Mouse (Mus musculus) hindbrain, embryonic 14.5 days (tissue): Measurements from ENCODE around the gene Tfe3. TPM values are rescaled to one million over a fixed set of nuclear protein-coding genes. Genes with fewer than 3 reads are reported as not detected.
A peak's percentile ranks its signal among the peaks of the same experiment; 100 is the strongest.
"Not testable (repeated sequence)": the region's sequence is repeated elsewhere in the genome, so short reads cannot be mapped to it uniquely, and the experiment has no call there.

ENCODE experiments used
- ATAC-seq: fragments of 200-750 bp; cut with Nextera tagmentation; 2 replicates; pipeline ENCODE4 v1.8.0; 2017; ENCODE audit warnings: moderate number of reproducible peaks, mild to moderate bottlenecking, moderate TSS enrichment, moderate library complexity; ENCODE audit not compliant: low FRiP score
- DNase-seq: peaks from one replicate; pipeline ENCODE4 v3.0.0-alpha.2; 2015; ENCODE audit warnings: low spot score
- H3K27ac ChIP-seq: fragments of 300-500 bp; sonication (generic); 2 replicates; pipeline ENCODE4 v1.5.1; 2014; ENCODE audit warnings: mild to moderate bottlenecking, moderate library complexity
- H3K27me3 ChIP-seq: fragments of 300-500 bp; sonication (generic); 2 replicates; pipeline ENCODE4 v1.6.1; 2014; ENCODE audit warnings: mild to moderate bottlenecking, low read length, mixed read lengths; ENCODE audit not compliant: control insufficient read depth, insufficient read depth
- H3K36me3 ChIP-seq: fragments of 300-500 bp; sonication (generic); replicated peaks from 2 replicates; pipeline ENCODE4 v1.6.1; 2014; ENCODE audit not compliant: control insufficient read depth, insufficient read depth
- H3K4me1 ChIP-seq: fragments of 300-500 bp; sonication (generic); replicated peaks from 2 replicates; pipeline ENCODE4 v1.6.1; 2014; ENCODE audit warnings: antibody characterized with exemption, low read length, mixed read lengths; ENCODE audit not compliant: control insufficient read depth, insufficient read depth
- H3K4me2 ChIP-seq: fragments of 300-500 bp; sonication (generic); replicated peaks from 2 replicates; pipeline ENCODE4 v1.6.1; 2014; ENCODE audit warnings: mild to moderate bottlenecking, moderate library complexity
- H3K4me3 ChIP-seq: fragments of 300-500 bp; sonication (generic); replicated peaks from 2 replicates; pipeline ENCODE4 v1.5.1; 2014; ENCODE audit warnings: mild to moderate bottlenecking, low read length
- H3K9ac ChIP-seq: fragments of 300-500 bp; sonication (generic); 2 replicates; pipeline ENCODE4 v1.6.1; 2014
- H3K9me3 ChIP-seq: fragments of 300-500 bp; sonication (generic); 2 replicates; pipeline ENCODE4 v1.6.1; 2016; ENCODE audit warnings: low read length; ENCODE audit not compliant: control insufficient read depth
- WGBS: fragments of 180-500 bp; shearing (Covaris S2); extraction: QIAGEN DNeasy Blood & Tissue Kit; methylation state at CpG from one replicate; pipeline ENCODE4 v1.1.7; 2014; 5-methylcytosine and 5-hydroxymethylcytosine counted together
- polyA plus RNA-seq: library from polyadenylated mRNA; unstranded; fragments of >200 nt; fragmentation: Nextera tagmentation; extraction: Ambion mirVana; gene quantifications from 2 replicates; pipeline ENCODE4 v1.2.1, GENCODE M21; 2014

Gene Tfe3
- polyA plus RNA-seq: 18.6 and 20.9 TPM in 2 replicates

DNA sequence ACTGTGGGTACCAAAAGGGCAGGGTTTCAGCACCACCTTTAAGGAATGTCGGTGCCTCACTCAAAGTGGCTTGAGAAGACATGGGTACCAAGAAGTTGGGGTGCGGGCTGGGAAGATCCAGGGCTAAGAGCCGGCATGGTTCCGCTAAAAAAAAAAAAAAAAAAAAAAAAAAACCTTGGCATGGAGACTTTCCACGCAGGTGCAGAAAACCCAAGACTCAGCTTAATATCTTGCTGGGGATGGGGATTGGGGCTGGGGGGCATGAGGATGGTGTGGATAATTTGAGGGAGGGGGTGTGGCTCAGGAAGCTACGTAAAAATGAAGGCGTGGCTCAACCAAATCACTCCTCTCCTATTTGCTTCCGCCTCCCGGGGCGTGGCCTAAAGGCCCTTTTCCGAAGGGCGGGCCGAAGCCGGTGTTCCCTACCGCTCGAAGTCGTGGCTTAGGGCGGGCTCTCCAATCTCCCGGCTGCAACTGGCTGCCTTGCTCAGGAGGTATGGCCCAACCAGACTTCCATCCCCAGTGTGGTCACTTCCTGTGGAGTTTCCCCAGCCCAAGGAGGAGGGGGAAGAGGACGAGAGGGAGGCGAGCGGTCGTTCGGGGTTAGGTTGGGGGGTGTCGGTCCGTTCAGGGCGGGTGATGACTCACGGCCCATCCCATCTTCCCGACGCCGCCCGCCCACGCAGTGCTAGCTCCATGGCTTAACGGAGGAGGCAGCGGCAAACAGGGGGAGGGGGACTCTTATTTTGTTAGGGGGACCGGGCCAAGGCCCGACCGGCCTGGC is at the start of gene Tfe3:
TSS of gene Tfe3 (plus strand) at position 424 of the 784 bp plus-strand sequence.
- ATAC-seq (peak; percentile 95), DNase-seq (peak; percentile 84)
- no peaks in the 10 kb centered on the region for H3K27me3 ChIP-seq
- WGBS: 9% methylated on average over 33 of the region's 38 CpGs
- no peaks in the 10 kb centered on the region for H3K9me3 ChIP-seq
- peak within 1 kb of the TSS; percentile 60 for H3K4me3 ChIP-seq
- H3K36me3 ChIP-seq: peaks cover 8% of the 10 kb centered on the region; the same call in 1 of the 2 replicates
- peak within 1 kb of the TSS; percentile 57; the same call in 1 of the 2 replicates for H3K27ac ChIP-seq
- peak within 1 kb of the TSS; percentile 67 for H3K4me2 ChIP-seq
- peaks cover 6% of the 10 kb centered on the region; the same call in 1 of the 2 replicates for H3K4me1 ChIP-seq
- H3K9ac ChIP-seq: peak within 1 kb of the TSS; percentile 65

DNA sequence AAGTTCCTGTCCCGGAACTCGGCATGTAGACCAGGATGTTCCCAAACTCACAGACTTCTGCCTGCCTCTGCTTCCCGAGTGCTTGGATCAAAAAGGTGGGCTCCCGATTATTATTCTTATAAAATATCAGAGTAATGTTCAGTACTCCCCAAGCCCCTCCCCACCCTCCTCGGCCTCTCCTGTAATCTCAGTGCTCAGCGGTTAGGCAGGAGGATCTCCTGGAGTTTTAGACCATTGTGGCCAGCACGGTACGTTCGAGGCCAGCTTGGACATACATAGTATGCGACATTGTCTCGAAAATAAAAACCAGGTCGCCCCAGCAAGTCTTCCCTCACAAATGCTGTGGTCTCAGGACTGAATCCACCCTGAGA is 48.6 kb upstream of the Tfe3 start:
- 36% methylated on average over 5 of the region's 12 CpGs for WGBS
- not testable (repeated sequence) for H3K4me1 ChIP-seq, H3K9me3 ChIP-seq, H3K27me3 ChIP-seq, H3K27ac ChIP-seq, ATAC-seq, H3K36me3 ChIP-seq, DNase-seq
- peak overlapping the region; percentile 41 for H3K9ac ChIP-seq
- peak overlapping the region; percentile 32 for H3K4me3 ChIP-seq
- peak overlapping the region; percentile 52 for H3K4me2 ChIP-seq

DNA sequence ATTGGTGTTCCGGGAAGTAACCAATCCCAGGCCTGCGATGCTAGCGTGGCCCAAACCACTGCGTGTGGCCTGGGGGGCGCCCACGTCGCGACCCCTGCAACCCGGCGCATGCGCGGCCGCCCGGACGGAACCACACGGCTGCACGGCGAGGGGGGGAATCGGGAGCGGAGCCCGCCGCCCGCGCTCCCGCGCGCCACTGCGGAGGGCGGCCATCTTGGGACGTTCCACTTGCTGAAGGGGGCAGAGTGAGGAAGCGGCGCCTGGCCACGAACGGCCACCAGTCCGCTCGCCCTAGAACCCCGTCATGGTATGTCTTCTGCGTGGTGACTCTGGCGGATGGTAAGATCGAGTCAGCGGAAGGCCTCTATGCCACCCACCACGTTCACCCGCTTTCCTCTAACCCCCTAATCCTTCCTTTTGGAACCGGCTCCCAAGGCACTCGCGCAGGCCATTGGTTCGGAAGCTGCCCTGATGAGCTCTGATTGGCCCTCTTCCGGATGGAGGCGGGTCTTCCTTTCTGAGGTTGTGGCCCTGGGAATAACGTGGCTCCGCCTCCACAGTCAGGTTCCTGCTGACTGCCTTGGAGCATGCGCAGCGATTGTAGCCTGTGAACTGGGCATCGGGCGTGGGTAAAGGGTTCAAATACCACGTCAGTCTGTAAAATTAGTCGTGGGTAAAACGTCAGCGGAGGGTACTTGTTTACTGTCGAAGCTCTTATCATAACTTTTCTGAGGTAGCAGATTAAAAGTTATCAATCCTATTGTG is 48.0 kb upstream of the Tfe3 start, which contains the start of gene Wdr45:
TSS of gene Wdr45 (plus strand) at position 199 of the 765 bp plus-strand sequence.
- not testable (repeated sequence) for H3K4me1 ChIP-seq, H3K27me3 ChIP-seq, H3K9me3 ChIP-seq, H3K36me3 ChIP-seq
- Histone ChIP-seq H3K27ac (peak within 1 kb of the TSS; percentile 73; the same call in 1 of the 2 replicates), H3K4me2 (peak within 1 kb of the TSS; percentile 52), H3K4me3 (peak within 1 kb of the TSS; percentile 32), H3K9ac (peak within 1 kb of the TSS; percentile 41)
- WGBS: 15% methylated on average over 41 of the region's 60 CpGs
- DNase-seq (peak; percentile 82), ATAC-seq (peak; percentile 97)

DNA sequence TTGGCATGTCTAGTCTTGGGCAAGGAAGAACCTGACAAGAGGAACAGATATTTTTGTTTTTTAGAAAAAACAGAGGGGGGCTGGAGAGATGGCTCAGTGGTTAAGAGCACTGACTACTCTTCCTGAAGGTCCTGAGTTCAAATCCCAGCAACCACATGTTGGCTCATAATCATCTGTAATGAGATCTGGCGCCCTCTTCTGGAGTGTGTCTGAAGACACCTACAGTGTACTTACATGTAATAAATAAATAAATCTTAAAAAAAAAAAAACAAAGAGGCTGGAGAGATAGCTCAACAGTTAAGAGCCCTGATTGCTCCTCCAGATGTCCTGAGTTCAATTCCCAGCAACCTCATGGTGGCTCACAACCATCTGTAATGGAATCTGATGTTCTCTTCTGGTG is 46.3 kb upstream of the Tfe3 start:
- ATAC-seq, H3K27ac ChIP-seq, DNase-seq, H3K9me3 ChIP-seq, H3K27me3 ChIP-seq, H3K4me2 ChIP-seq, H3K9ac ChIP-seq, H3K36me3 ChIP-seq, H3K4me1 ChIP-seq, H3K4me3 ChIP-seq: not testable (repeated sequence)
- WGBS: 20% methylated on average over 1 of the region's 1 CpGs

DNA sequence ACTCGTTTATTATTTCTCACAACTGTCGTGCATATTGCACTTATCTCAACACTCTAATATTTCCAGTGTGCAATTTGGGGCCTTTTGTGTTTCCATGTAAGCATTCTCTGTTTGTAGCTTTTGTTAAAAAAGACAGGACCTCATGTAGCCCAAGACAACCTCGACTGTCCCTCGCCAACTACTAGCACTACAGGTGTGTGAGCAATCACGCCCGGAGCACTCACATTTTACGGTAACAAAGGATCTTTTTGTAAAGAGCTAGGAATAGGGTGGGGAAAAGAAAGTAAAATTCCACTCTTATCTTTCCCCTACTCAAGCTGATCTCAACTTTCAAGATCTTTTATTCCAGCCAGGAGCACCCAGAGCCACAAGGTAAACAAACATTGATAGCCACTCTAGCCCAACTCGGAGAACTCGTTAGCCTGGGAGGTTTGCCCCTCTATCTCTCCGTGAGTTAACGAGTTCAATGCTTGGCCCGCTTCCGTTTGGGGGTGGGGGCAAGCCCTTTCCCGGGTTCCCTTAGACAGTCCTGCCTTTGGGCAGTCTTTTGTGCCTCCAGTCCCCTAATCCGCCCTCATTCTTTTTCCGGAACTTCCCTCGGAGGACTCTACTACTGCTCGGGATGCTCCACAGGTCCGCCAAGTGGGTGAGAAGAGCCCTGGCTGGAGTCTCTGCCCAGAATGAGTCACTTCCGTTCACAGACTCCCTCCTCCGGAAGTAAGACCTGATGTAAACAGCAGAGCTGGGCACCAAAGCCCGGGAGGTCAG is 40.7 kb upstream of the Tfe3 start, which contains the start of gene Gm45208:
TSS of gene Gm45208 (plus strand) at position 732 of the 768 bp plus-strand sequence.
- Histone ChIP-seq H3K36me3 (0 out of 2 replicates have a peak, but pooled peaks cover 4% of the 10 kb centered on the region), H3K4me2 (peak within 1 kb of the TSS; percentile 56), H3K4me1 (no peaks in the 10 kb centered on the region), H3K9ac (peak within 1 kb of the TSS; percentile 57), H3K4me3 (peak within 1 kb of the TSS; percentile 47), H3K27me3 (no peaks in the 10 kb centered on the region), H3K27ac (peak within 1 kb of the TSS; percentile 88), H3K9me3 (no peaks in the 10 kb centered on the region)
- 27% methylated on average over 22 of the region's 22 CpGs for WGBS
- ATAC-seq (peak; percentile 87), DNase-seq (peak; percentile 78)

DNA sequence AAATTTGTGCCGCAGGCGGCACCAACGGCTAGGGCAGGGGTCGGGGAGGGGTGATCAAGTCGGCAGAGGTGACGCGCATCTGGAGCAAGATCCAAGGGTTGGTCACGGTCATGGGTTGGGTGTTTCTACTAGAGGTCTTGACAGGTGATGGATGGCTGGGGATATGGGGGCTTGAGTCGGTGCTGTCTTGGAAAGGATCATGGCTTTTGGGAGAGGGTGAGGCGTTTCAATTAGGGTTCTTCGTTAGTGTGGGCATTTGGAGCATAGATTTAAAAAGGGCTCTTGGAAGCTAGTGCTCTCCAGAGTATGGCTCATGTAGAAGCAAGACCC is 40.1 kb upstream of the Tfe3 start:
- Histone ChIP-seq H3K9me3 (no peaks in the 10 kb centered on the region), H3K4me3 (peak overlapping the region; percentile 47), H3K36me3 (peaks cover 5% of the 10 kb centered on the region; the same call in 1 of the 2 replicates), H3K4me2 (peak overlapping the region; percentile 56), H3K4me1 (no peaks in the 10 kb centered on the region), H3K27ac (peak overlapping the region; percentile 88; the same call in 1 of the 2 replicates), H3K9ac (peak overlapping the region; percentile 57), H3K27me3 (no peaks in the 10 kb centered on the region)
- ATAC-seq (peak; percentile 38; the same call in 1 of the 2 replicates), DNase-seq (no peak)
- WGBS: 17% methylated on average over 11 of the region's 11 CpGs

DNA sequence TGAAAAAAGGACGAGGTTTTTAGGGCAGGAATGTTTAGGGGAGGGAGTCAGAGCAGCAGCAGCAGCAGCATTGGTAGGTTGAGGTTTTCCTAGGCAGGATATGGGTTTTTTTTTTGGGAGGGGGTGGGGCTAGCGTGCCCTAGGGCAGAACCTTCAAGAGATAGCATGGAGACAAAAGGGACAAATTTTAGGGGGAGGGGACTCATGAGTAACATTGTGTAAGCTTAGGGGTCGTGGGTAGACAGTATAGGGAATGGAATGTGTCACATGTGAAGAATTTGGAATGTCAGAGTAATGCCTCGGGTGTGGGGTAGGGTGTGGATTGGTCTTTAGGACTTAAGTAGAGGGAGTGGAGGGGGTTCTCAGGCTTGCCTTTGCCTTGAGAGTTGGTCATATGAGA is 39.7 kb upstream of the Tfe3 start:
- Histone ChIP-seq H3K36me3 (peaks cover 5% of the 10 kb centered on the region; the same call in 1 of the 2 replicates), H3K4me3 (peak overlapping the region; percentile 47), H3K4me1 (no peaks in the 10 kb centered on the region), H3K4me2 (peak overlapping the region; percentile 56), H3K9ac (peak overlapping the region; percentile 57), H3K9me3 (no peaks in the 10 kb centered on the region), H3K27ac (no peak overlapping the region), H3K27me3 (no peaks in the 10 kb centered on the region)
- DNase-seq (no peak), ATAC-seq (no peak)
- 27% methylated on average over 4 of the region's 4 CpGs for WGBS

DNA sequence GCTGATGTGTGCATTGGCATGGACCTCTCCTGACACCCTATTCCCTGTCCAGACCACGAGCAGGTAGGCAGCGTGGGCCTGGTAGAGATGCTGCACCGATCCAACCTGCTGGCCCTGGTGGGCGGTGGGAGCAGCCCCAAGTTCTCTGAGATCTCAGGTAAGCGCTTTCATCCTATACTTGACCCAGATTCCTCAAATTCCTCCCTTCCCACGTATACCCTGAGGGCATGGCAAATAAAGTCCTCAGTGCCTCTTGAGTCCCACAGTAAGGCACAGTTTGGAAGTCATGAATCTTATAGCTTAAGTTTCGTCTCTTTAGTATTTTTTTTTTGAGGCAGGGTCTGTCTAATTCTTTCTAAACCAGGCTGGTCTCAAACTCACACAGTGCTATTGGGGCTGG is 38.2 kb upstream of the Tfe3 start:
- no peaks in the 10 kb centered on the region for H3K27me3 ChIP-seq
- H3K36me3 ChIP-seq: peaks cover 5% of the 10 kb centered on the region; the same call in 1 of the 2 replicates
- ATAC-seq: no peak
- H3K4me2 ChIP-seq: no peak overlapping the region
- H3K9ac ChIP-seq: no peak overlapping the region
- DNase-seq: no peak
- H3K27ac ChIP-seq: no peak overlapping the region
- H3K9me3 ChIP-seq: no peaks in the 10 kb centered on the region
- WGBS: 83% methylated on average over 7 of the region's 7 CpGs
- H3K4me1 ChIP-seq: 0 out of 2 replicates have a peak, but pooled peaks cover under 1% of the 10 kb centered on the region
- H3K4me3 ChIP-seq: no peak overlapping the region
